Mouse (Mus musculus): ENCODE results near the gene Itga6.

Itga6 gene

DNA sequence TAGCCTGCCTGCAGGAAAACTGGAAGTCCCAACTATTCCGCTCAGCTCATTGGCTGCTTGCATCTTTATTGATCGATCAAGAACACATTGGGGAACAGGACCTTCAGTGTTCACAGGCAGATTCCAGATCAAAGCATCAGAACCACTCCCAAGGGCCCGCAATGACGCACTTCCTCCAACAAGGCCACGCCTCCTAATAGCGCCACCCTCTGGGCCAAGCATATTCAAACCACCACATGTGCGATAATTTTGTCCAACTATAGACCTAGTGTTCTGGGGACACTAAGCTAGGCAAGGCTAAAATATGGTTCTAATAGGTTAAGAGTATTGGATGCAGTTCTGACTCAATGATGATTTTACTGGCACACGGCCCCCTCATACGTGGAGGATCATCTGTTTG is 15.7 kb downstream of the Itga6 start:
- ATAC-seq (ENCODE audit: low TSS enrichment), result no peak

- peak; percentile 67; the same call in 1 of the 2 replicates for ATAC-seq (ENCODE audit: low TSS enrichment)
These were observed 19.1 kb downstream of the Itga6 start for GRCm38 (mm10) chr2:71764525-71764924.

- ATAC-seq (ENCODE audit: low TSS enrichment), result no peak
These were observed 19.7 kb downstream of the Itga6 start for GRCm38 (mm10) chr2:71764961-71765735.

DNA sequence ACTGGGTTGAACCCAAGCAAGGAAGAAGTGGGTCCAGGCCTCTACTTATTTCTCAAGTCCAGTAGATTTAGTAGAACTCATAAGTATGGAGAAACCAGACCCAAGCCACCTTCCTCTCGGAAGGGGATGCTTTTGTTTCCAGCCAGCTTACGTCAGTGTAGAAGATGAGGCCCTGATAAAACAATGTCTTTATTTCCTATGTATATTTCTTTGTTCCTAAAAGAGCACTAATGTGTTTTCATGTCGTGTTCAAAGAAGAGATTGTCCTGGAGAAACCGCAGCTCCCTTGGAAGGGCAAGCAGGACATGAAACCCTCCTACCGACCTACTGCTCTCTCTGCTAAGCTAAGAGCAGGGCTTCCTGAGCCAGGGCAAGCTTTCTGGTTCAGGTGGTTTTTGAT is 20.6 kb downstream of the Itga6 start:
- no peak for ATAC-seq (ENCODE audit: low TSS enrichment)

DNA sequence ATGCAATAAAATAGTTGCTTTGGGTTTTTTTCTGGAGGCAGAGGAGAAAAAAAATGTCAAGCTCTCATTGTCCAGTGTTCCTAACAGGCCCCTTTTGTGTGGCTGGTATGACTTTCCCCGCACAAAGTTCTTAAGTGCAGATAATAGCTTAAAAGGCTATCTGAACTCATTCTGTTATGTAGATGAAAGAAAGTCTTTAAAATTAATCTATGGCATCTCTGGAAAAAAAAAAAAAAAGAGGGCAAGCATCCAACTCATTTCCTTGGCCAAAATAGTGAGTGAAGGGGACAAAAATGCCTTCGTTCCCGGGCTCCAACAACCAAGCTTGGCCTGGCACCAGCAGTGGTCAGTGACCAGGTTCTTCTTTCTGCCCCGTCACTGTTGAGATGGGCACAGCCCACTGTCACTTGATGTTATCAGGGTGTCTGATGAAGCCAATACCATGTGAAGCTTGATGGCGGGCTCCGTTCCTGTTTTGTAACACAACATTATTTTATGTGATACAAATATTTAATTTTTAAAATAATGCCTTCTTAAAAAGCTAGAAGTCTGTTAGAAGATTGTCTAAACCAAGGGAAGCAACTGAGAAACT is 21.7 kb downstream of the Itga6 start:
- ATAC-seq (ENCODE audit: low TSS enrichment), result no peak

DNA sequence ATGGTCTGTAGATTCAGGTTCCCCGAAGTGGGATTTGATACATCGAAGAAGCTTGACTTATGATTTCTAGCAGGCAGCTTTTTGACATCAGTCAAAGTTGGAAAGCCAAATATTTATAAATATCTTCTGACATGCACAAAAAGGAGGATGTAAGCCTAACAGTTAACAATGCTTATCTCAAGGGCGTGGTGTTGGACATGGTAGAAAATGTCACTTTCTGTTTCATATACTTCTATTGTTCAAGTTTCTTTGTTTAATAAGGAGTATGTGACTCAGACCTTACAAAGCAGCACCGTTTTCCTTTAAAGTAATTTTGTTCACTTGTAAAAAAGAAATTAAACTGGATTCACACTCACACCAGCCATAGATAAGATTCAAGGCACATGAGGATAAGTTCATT is 26.3 kb downstream of the Itga6 start:
- no peak for ATAC-seq (ENCODE audit: low TSS enrichment)

GRCm38 (mm10) chr2:71773714-71774113 is 28.3 kb downstream of the Itga6 start:
- no peak for ATAC-seq (ENCODE audit: low TSS enrichment)

GRCm38 (mm10) chr2:71774246-71774951 is 29.0 kb downstream of the Itga6 start:
- no peak for ATAC-seq (ENCODE audit: low TSS enrichment)

GRCm38 (mm10) chr2:71775201-71775611 is 29.8 kb downstream of the Itga6 start:
- peak; percentile 62 for ATAC-seq (ENCODE audit: low TSS enrichment)

DNA sequence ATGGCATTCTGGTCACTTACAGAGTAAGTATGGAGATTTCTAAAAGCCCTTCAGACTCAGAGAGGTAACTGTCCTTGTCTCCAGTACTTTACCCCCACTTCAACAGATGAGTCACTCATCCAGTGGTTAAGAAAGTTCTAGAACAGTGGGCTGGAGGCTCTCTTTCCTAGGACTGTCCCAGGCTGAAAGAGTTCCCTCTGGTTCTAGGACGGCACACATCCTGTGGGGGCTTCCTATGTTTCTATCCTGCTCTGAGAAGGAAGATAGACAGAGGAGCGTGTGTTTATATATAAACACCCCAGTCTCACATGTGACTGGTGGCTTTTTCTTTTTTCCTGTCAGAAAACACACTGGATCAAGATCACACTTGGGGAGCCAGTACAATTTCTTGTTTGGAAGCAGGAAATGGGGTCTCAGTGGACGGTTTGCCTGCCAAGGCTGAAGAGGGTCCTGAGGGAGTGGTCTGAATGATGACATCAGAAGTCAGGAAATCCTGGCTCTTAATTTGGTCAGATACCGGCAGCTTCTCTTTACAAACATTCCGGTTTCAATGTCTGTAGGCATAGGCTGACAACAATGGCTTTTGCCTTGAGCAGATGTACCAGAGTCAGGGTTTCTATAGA is 34.0 kb downstream of the Itga6 start:
- ATAC-seq (ENCODE audit: low TSS enrichment), result no peak

GRCm38 (mm10) chr2:71780016-71780415 is 34.6 kb downstream of the Itga6 start:
- ATAC-seq (ENCODE audit: low TSS enrichment), result no peak

- ATAC-seq (ENCODE audit: low TSS enrichment), result no peak
These were observed 39.8 kb downstream of the Itga6 start for GRCm38 (mm10) chr2:71785260-71785659.

- ATAC-seq (ENCODE audit: low TSS enrichment), result no peak
These were observed 40.6 kb downstream of the Itga6 start for GRCm38 (mm10) chr2:71786060-71786459.

DNA sequence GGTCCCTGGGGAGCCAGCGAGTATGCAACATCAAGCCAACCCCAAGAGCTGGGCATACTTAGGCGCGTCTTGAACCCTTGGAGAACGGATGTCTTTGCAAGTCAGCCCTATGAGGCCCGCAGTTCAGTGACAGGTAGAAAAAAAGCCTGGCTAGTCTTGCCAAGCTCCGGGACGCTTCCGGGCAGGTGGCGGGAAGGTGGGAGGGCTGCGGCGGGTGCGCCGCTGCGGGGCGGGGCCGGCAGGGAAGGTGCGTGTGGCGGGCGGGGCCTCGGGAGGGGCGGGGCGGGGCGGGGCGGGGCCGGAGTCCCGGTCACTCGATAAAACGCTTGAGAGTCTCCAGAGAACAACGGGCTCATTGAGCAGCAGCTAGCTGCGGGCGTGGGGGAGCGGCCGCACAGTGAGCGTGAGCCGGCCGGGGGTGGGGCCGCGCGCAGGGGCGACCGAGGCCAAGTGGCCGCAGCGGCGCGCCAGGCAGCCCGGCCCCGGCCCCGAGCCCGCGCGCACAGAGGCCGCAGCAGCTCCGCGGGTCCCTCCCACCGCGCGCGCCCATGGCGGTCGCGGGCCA is 41.3 kb downstream of the Itga6 start:
- peak; percentile 78 for ATAC-seq (ENCODE audit: low TSS enrichment)

GRCm38 (mm10) chr2:71787156-71787590 is 41.8 kb downstream of the Itga6 start:
- ATAC-seq (ENCODE audit: low TSS enrichment), result peak; percentile 68

DNA sequence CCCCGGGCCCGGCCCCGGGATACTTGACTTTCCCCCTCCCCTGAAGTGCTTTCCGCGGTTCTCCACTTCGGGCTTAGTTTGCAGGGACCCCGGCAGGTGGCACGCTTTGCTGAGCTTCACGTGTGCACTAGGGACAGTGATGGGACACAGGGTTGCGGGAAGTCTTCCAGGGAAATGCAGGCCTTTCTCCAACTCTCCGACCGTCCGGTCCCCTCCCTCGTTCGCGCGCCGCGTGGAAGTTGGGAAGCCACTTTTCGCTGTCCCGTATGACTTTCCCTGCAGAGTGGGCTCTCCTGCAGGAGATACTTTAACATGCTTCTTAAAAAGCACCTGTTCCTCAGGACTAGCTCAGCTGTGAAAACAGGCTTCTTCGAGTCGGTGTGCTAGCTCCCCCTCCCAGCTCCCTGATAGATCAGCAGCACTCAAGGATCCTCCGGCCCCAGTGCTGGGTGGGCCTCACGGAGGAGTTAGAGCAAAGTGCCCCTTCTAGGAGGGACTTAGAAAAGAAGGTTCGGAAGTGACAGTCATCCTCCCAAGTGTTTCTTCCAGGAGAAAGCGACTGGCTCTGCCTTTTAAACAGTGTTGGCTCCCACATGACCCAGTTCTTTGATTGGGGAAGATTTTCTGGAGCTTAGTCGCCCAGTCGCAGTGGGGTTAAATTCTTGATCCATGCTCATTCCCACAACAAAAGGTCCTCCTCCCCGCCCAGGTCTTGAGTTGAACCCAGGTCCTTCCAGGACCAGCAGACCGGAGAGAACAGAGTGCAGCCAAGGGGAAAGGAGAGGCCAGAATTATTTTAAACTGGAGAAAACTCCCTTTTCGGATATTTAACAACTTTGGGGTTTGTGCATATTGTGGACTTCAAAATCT is 42.4 kb downstream of the Itga6 start:
- ATAC-seq (ENCODE audit: low TSS enrichment), result peak; percentile 28

DNA sequence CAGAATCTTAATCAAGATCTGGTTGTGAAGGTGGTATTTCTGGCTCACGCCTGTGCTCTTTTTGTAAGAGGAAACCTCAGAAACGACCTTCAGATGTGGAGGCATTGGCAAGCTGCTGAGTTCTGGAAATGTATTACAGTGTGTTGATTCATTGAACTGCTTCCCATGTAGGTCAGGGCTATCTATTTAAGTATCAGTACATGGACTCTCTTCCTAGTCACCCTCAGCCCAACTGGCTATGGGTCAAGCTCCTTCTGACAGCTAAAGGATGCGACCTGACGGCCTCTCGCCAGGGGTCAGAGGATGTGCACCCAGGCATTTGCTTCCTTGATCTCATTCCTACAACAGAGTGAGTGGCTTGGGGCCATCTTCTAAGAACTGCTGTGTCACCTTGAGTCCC is 45.3 kb downstream of the Itga6 start:
- ATAC-seq (ENCODE audit: low TSS enrichment), result no peak

DNA sequence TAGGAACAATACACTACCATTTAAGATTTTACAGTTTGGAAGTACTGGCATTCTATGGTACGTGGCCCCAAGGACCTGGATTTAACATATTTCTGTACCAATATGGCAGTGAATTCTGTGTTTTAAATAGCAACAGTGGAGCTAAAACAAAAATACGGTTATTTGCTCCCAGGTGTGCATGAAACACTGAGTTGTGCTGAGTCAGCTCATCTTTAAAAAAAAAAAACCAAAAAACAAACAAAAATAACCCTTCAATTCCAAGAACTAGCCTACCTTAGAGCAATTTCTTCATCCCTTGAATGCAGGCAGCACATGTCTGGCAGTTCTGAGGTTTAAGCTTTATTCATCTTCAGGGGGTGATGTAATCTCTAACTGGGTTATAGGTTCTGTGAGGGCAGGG is 45.8 kb downstream of the Itga6 start:
- ATAC-seq (ENCODE audit: low TSS enrichment), result no peak

GRCm38 (mm10) chr2:71794139-71794538 is 48.7 kb downstream of the Itga6 start:
- ATAC-seq (ENCODE audit: low TSS enrichment), result no peak

DNA sequence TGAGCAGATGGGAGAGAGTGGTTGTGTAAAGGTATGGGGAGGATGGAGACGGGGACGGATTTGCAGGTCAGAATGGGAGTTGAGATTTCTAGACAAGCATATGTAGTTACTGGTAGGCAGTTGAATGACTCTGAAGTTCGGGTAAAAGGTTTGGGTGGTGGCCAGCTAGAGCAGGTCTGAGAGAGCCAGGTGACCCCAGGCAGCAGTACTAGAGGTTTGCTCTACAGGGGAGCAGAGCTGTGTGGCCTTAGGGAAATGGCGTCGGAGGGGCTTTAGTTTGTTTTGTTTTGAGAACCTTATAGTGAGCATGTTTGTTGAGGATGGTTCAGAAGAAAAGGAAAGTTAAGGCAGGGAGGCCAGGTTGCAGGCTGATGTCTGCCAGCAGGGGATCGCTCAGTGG is 51.4 kb downstream of the Itga6 start:
- no peak for ATAC-seq (ENCODE audit: low TSS enrichment)

- ATAC-seq (ENCODE audit: low TSS enrichment), result no peak
These were observed 55.4 kb downstream of the Itga6 start for GRCm38 (mm10) chr2:71800798-71801197.

Data from frontal cortex, adult (tissue).